Mouse (Mus musculus): ENCODE data around the gene Vmn1r34.
"Not testable (repeated sequence)": the region's sequence is repeated elsewhere in the genome, so short reads cannot be mapped to it uniquely, and the experiment has no call there.

The Vmn1r34 gene

DNA sequence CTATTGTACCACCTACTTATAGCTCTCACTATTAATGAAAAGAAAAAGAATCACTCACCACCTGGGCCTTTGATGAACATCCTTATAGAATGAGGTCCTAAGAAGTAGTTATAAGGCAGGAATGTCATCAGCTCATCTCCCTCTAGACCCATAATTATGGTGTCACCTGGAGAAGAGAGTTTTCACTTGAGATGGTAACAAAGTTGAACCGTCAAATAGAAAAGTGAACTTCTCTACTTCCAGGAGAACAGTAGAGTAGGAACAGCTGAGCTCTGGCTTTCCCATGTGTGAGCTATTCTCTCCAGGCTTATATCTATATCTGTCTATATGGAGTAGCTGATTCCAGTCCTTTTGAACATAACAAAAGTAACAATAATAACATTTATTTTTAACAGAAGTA is at the start of gene Vmn1r34:
Gene Vmn1r34 (minus strand): TSS at position 101 of the 400 bp plus-strand sequence.
- no peak for DNase-seq

- DNase-seq, result no peak
These were observed 42.1 kb upstream of the Vmn1r34 start, which contains the start of gene Vmn1r35 for GRCm38 (mm10) chr6:66685806-66686205. TSS of gene Vmn1r35 (minus strand) at chr6:66685906.

GRCm38 (mm10) chr6:66618182-66618581 is 25.5 kb downstream of the Vmn1r34 start, which contains the start of gene Vmn1r33:
TSS of gene Vmn1r33 (minus strand) at chr6:66618282.
- not testable (repeated sequence) for DNase-seq

GRCm38 (mm10) chr6:66595804-66596203 is 47.9 kb downstream of the Vmn1r34 start:
- no peak for DNase-seq

Data from cerebellum, adult 18-20 months (tissue).